Mouse (Mus musculus): ENCODE data around the gene Aldh16a1.
A peak's percentile ranks its signal among the peaks of the same experiment; 100 is the strongest.
"Not testable (repeated sequence)": the region's sequence is repeated elsewhere in the genome, so short reads cannot be mapped to it uniquely, and the experiment has no call there.

Gene Aldh16a1

GRCm38 (mm10) chr7:45134544-45135026 is 19.8 kb downstream of the Aldh16a1 start:
- peak; percentile 77 for DNase-seq (ENCODE audit: low read depth, low spot score)

DNA sequence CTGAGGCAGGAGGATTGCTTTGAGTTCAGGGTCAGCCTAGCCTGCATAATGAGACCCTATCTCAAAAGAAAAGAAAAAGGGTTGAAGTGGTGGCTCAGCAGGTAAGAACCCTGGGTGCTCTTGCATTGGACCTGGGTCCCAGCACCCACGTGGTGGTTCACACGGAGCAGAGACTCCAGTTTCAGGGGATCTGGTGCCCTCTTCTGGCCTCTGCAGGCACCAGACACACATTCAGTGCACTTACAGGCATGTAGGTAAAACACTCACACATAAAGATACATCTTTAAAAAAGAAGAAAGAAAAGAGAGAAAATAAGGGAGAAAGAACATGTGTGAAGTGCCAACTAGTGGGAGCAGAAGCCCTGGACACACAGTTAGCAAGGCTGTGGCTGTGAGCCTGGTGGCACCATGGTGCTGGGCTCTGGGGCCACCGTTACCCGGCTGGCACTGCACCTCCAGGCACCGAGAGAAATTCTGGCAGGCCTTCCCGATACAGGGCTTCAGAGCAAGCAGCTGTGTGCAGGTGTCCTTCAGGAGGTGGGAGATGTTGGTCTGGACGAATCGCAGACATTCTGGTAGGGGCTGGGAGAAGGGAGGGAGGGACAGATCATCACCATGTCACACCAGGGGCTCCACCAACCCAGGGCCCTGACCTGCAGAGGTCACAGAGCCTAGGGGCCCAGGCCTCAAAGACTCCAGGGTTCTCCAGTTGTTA is 20.8 kb downstream of the Aldh16a1 start:
- peak; percentile 50 for DNase-seq (ENCODE audit: low read depth, low spot score)

DNA sequence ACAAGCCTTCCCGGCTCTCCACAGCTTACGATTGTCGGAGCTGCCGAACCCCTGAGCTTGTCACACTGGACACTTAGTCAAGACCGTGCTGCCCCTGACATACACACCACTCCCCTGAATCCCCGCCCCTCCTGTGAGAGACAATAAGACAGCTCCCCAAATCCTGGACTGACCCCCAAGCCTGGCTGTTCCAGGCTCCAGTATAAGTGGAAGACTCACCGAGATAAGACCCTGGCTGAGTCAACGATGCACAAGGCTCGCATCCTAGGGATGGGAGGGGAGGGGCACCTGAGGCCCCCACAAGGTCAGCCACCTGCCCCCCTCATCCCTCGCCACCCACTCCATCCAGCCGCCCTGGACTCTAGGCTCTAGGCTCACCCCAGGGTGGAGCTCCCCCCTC is 22.5 kb downstream of the Aldh16a1 start:
- no peak for DNase-seq (ENCODE audit: low read depth, low spot score)

- DNase-seq (ENCODE audit: low read depth, low spot score) = no peak
These were observed 24.4 kb downstream of the Aldh16a1 start for GRCm38 (mm10) chr7:45129776-45130512.

GRCm38 (mm10) chr7:45129318-45129717 is 25.1 kb downstream of the Aldh16a1 start:
- no peak for DNase-seq (ENCODE audit: low read depth, low spot score)

DNA sequence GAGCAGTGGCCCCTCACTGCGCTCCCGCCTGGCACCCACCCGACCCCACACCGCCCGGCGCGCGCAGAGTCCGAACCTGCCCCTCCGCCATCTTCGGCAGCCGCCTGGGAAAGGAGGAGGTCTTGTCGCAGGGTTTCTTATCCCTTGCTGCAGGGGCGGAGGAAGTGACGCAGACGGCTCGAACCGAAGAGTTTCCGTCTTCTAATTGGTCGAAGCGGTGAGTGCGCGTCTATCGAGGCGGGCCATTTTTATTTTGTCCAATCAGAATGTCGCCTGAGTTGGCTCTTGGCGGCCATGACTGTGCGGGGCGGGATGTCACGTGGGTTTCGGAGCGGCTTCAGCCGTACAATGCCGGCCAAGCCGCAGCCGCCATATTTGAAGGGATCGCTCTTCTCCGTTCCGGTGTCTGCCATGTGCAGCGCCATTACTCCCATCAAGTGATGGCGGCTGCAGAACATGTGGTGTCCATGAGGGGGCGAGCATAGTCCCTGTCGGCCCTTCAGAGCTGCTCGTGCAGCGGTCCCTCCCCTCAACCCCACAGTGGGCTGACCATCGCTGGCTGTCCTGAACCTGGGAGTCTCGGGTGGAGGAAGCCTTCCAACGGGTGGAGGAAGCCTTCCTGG is 25.6 kb downstream of the Aldh16a1 start, which contains the start of gene Rpl13a:
TSS of gene Rpl13a (minus strand) at position 138 of the 623 bp plus-strand sequence.
- peak; percentile 99 for DNase-seq (ENCODE audit: low read depth, low spot score)

DNA sequence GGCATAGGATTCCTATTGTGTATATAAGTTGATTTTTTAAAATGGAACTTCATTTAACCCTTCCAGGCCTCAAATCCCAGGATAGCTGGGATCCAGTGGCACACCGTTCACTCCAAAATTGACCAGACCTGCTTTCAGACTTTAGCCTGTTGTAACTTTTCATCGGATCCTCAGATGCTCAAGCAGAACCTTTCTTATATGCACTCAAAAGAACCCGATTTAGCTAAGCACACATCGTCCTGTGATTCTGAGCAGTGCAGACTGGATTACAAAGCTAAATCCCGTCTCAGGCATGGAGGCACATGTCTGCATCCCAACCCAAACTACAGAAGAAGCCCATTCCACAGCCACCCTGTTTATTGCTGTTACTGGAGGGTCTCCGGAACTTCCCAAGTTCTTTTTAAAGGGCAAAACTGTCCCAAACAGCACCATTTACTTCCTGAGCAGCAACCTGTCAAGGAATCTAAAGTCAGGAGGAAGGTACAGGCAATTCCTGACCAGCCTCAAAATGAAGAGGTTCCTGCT is 26.6 kb downstream of the Aldh16a1 start:
- no peak for DNase-seq (ENCODE audit: low read depth, low spot score)

DNA sequence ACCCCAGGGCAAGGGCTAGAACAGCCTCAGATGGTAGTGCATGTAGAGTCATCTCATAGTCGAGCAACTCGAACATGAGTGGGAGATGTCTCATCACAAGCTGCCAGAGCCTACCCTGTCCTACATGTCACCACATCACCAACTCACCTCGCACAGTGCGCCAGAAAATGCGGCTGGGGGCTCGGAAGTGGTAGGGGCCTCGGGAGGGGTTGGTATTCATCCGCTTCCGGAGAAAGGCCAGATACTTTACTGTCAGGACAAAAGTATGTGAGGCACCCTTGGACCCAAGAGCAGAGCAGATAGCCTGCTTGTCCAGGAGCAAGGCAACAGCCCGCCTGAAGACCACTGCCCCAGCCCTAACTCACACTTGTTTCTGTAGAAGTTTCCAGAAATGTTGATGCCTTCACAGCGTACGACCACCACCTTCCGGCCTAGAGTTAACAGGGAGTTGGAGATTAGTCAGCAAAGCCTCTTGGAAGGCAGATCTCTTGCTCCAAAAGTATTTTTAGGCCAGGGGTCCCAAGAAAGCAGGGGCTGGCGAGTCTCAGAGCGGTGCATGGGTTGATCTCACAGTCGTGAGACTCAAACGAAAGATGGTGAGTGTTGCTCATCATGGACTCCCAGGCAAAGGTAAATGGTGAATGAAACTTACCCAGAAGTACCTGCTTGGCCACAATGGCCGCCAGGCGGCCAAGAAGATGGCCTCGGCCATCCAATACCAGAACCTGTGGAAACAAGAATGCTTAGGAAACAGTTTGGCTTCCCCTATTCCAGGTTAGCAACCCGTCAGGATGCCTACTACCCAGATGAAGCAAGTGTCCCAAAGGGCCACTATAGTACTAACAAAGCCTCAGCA is 27.3 kb downstream of the Aldh16a1 start:
- peak; percentile 54 for DNase-seq (ENCODE audit: low read depth, low spot score)

GRCm38 (mm10) chr7:45126147-45126843 is 28.1 kb downstream of the Aldh16a1 start:
- DNase-seq (ENCODE audit: low read depth, low spot score) = peak; percentile 26

DNA sequence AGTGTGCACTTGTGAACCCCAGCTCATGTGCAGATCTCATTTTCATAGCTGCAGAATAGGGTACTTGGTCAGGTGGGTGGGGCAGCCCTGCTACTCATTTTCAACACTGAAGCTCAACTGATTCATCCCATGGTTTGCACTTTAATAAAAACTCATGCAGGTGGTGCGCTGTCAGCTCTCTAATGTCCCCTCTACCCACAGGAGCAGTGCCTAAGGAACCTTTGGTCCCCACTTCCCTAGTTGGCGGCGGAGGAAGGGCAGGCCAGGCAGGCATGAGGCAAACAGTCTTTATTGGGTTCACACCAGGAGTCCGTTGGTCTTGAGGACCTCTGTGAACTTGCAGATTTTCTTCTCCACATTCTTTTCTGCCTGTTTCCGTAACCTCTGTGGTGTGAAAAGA is 28.7 kb downstream of the Aldh16a1 start:
- not testable (repeated sequence) for DNase-seq (ENCODE audit: low read depth, low spot score)

GRCm38 (mm10) chr7:45125144-45125600 is 29.2 kb downstream of the Aldh16a1 start:
- peak; percentile 85 for DNase-seq (ENCODE audit: low read depth, low spot score)

DNA sequence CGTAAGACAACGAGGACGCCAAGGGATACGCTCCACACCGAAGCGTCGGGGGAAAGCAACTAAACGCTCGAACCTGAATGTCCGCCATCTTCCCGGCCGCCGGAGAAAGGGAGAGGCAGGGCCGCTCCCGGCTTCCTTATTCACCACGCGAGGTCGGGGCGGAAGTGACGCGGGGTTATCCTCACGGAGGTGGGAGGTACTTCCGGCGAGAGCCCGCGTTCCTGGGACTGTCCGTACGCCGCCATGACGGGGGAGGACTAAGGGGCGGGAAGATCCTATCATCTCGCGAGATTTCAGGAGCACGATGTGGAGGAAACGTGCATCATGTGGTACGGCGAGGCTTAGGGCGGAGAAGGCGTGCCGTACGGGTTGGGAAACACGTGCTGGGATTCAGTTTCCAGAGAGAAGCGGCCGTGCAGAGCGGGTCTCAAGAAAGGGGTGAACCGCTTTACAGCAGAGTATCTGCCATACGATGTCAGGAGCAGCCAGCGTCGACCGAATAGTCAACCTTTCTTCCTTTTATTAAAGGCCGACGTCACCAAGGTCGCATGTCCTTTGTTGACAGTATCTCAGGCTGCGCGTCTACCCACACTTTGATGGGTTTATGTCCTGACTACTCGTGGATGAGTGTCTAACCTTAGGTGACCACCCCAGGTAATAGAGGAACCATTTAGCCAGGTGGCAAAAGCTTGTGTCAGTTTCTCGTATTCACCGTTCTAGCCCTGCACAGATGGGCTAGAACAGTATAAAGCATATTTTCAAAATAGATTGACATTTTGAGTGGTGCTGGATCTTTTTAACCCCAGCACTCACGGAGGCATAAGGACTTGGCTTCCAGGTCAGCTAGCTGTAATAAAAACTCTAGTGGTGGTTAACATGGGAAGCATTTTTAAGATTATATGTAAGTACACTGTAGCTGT is 29.9 kb downstream of the Aldh16a1 start, which contains the start of gene Rps11:
TSS of gene Rps11 (minus strand) at position 216 of the 920 bp plus-strand sequence.
- peak; percentile 100 for DNase-seq (ENCODE audit: low read depth, low spot score)

DNA sequence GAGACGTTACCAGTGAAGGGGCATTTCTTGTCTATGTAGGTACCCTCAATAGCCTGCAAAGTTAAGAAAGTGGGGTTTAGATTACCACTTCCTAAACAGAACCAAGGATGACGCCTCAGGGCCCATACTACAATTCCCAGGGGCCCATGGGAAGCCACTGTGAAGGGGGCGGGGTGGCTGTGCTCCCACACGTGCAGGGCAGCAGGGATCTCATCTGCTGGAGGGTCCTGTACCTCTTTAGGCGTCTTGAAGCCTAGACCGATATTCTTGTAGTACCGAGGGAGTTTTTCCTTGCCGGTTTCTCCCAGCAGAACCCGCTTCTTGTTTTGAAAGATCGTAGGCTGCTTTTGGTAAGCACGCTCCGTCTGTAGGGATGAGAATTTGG is 31.2 kb downstream of the Aldh16a1 start:
- DNase-seq (ENCODE audit: low read depth, low spot score) = peak; percentile 64

DNA sequence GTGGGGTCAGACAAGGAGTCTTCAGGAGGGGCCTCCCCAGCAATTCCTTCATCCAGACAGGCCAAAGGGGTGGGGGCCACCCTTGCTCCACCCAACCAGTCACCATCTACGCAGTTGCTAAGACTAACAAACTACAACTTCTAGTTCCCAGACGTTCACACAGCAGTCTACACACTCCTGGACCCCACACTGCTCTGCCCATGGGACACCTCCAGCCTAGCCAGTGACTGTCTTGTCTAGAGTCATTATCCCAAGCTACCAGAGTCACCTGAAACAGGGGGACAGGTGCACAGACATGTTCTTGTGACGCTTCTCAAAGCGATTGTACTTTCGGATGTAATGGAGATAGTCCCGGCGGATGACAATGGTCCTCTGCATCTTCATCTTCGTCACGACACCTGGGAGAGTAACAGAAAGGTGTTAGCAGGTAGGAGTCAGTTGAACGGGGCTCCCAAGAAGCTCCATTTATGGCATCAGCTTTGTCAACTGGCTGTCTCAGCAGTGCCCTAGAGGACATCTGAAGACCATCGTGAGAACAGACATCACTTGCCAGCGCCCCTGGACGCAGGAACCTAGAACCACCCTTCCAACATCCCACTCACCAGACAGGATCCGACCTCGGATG is 31.7 kb downstream of the Aldh16a1 start:
- no peak for DNase-seq (ENCODE audit: low read depth, low spot score)

DNA sequence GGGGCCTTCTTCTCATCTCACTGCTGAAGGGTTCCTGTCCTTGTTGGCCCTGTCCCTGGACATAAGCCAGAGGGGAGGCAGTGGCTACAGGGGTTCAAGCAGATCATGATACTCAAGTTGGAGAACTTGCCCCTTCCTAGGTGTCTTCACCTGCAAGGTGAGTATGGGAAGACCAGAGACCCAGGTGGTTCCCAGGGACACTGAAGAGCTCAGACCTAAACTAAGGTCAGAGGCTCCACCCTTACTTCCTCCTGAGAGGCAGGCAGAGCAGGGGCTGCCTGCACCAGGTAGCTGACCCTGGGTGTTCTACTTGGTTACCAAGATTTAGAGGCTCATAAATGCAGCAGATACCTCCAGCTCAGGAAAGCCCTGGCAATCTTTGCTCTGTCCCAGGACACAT is 32.4 kb downstream of the Aldh16a1 start:
- DNase-seq (ENCODE audit: low read depth, low spot score) = peak; percentile 40

- peak; percentile 92 for DNase-seq (ENCODE audit: low read depth, low spot score)
These were observed 33.0 kb downstream of the Aldh16a1 start for GRCm38 (mm10) chr7:45121404-45121803.

- peak; percentile 55 for DNase-seq (ENCODE audit: low read depth, low spot score)
These were observed 34.3 kb downstream of the Aldh16a1 start for GRCm38 (mm10) chr7:45119780-45120709.

GRCm38 (mm10) chr7:45118336-45118735 is 36.0 kb downstream of the Aldh16a1 start:
- DNase-seq (ENCODE audit: low read depth, low spot score) = no peak

Measured in A20 (cell line).